Mouse (Mus musculus) thymus, postnatal 10 days (tissue): ENCODE measurements around the gene 2410004P03Rik.
"Not testable (repeated sequence)": the region's sequence is repeated elsewhere in the genome, so short reads cannot be mapped to it uniquely, and the experiment has no call there.

Experiments
- DNase-seq, 2 experiments: peaks; one replicate each; pipeline ENCODE4 v3.0.0; 2021; ENCODE audit warnings: low spot score in 2 of 2

2410004P03Rik gene

DNA sequence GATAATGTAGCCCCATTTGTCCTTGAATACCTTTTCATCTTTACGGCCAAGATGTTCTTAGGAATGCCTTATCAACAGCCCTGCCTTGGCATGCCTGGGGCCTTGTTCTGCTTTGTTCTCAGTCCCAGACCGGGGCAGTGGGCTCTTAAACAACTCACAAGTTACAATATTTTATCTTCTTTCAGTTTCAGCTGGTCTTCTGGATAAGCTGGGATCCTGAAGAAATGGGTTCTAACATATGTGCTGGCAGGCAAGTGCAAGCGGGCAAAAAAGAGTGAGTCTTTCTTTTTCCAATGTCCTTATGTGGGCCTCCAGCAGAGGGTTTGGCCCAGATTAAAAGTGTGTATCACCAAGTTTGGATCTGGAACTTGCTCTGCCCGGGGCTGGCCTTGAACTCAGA lies 9.6 kb upstream of the 2410004P03Rik start:
- not testable (repeated sequence) for DNase-seq

DNA sequence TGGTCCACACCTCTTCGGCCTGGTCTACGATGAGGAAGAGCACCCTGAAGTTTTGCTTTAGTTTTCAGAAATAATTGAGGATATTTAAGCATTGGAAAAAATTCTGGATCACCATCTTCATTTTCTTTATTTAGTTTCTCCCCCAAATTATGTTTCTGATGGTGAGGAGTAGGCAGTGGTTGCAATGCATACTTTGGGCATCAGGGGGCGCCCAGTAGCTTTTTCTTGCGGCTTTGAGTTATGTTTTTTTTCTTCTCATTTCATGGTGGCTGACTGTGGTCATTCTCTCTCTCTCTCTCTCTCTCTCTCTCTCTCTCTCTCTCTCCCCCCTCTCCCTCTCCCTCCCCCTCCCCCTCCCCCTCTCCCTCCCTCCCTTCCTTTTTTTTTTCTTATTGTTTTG lies 6.9 kb upstream of the 2410004P03Rik start:
- peak in 1 of 2 experiments; percentile 68 for DNase-seq

GRCm38 (mm10) chr12:17015711-17016110 lies 4.2 kb upstream of the 2410004P03Rik start:
- no peak for DNase-seq

DNA sequence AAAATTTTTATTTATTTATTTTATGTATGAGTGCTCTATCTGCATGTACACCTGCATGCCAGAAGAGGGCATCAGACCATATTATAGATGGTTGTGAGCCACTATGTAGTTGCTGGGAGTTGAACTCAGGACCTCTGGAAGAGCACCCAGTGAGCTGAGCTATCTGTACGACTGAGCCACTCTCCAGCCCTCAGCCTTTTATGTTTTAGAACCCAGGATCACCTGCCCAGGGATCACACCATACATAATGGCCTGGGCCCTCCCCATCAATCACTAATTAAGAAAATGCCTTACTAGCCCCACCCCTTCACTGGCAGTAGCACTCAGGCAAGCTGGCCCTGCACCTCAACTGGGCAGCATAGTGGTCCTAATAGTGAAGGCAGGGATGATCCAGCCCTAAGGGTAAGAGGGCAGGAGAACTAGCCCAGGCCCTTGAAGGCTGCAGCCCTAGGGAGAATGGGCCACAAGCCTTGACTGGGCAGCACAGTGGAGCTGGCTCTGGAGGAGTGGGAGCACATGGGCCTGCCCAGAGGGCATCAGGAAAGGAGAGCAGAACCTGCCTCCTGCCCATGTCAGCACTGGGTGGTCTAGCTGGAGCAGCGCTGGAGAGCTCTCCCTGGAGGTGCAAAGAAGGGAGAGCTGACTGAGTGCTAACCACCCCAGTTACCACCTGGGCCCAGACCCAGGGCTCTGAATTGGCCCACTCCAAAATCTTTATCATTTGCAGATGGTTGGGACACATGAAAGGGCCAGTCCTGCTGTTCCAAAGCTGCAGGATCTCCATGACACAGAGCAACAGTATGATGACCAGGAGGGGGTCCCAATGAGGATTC lies 756 bp upstream of the 2410004P03Rik start:
- DNase-seq = no peak

GRCm38 (mm10) chr12:17009466-17009865 lies 2.1 kb downstream of the 2410004P03Rik start:
- no peak for DNase-seq

GRCm38 (mm10) chr12:17001211-17001610 lies 10.3 kb downstream of the 2410004P03Rik start:
- no peak for DNase-seq

DNA sequence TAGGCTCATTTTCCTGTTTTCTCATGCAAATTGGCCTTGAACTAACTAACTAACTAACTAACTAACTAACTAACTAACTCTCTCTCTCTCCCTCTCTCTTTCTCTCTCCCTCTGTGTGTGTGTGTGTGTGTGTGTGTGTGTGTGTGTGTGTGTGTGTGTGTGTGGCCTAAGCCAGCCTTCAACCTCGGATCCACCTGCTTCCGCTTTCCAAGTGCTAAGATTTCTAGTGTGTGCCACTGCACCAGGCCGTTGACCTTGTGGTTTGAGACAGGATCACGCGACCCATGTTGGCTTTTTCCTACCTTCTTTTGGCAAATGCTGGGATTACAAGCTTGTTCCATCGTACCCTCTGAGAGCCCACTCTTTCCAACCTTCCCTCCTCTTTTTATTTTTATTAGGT lies 10.9 kb downstream of the 2410004P03Rik start:
- peak in 1 of 2 experiments; percentile 21 for DNase-seq

GRCm38 (mm10) chr12:16999739-17000497 lies 11.6 kb downstream of the 2410004P03Rik start, which contains the start of gene Pqlc3:
TSS of gene Pqlc3 (minus strand) at chr12:17000408.
- peak; percentile 88 to 90 for DNase-seq

- DNase-seq = no peak
Measured at GRCm38 (mm10) chr12:16999146-16999545, 12.4 kb downstream of the 2410004P03Rik start.

- DNase-seq = no peak
Measured at GRCm38 (mm10) chr12:16996886-16997462, 14.6 kb downstream of the 2410004P03Rik start.

- DNase-seq = no peak
Measured at GRCm38 (mm10) chr12:16996281-16996680, 15.2 kb downstream of the 2410004P03Rik start.

DNA sequence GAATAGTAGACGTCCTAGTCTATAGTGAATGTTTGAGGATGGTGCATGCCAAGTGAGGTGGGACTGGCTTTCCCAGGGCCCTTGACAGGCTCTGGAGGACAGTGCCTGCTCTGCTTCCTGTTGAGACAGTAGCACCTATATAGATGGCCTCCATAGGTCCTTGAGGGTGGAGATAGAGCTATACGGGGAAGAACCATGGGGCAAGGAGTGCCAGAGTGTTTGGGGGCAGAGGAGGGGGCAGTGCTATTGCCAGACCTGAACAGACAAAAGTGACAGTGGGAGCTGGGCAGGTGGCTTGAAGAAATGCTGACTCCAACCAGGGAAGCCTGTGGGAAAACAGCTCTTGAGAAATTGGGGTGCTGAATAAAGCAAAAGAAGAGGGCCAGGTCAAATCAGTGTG lies 17.2 kb downstream of the 2410004P03Rik start:
- no peak for DNase-seq

GRCm38 (mm10) chr12:16992355-16992754 lies 19.2 kb downstream of the 2410004P03Rik start:
- no peak for DNase-seq

DNA sequence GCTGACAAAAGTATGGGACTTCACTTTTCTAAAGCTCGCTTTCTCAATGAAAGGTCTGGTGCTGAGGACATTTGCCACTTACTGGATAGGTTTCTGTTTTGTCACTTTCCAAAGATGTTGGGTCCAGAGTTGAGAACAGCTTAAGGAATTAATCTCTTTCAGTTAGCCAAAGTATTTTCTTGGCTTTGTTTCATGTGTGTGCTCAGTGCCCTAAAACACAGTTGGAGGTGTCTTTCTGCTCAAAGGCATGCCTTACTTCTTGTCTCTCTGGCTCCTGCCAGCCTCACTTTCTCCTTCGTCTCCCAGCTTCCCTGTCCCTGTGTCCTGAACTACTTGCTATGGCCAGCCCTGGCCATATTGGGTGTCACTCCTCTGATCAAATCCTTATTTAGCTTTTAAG lies 20.2 kb downstream of the 2410004P03Rik start:
- DNase-seq = no peak

DNA sequence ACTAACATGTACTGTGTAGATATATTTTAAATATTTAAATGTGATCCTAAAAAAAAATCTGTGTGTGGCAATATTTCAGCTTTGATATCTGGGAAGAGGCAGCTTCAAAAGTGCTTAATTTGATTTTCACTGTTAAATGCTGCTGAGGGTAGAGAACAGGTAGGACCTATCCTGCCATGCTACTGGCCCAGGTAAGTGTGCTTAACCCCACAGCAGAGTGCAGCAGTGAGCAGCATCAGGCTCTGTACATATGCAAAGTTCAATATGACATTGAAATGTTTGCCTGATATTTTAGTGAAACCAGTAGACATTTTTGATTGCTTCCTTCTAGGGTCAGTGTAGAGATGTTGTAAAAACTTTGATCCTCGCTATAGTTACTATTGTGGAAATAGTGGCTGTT lies 25.7 kb downstream of the 2410004P03Rik start:
- no peak for DNase-seq

GRCm38 (mm10) chr12:16977120-16977519 lies 34.4 kb downstream of the 2410004P03Rik start:
- DNase-seq = no peak

GRCm38 (mm10) chr12:16966811-16967210 lies 44.7 kb downstream of the 2410004P03Rik start:
- DNase-seq = no peak

GRCm38 (mm10) chr12:16963354-16963753 lies 48.2 kb downstream of the 2410004P03Rik start:
- no peak for DNase-seq

- peak in 1 of 2 experiments; percentile 16 for DNase-seq
Measured at GRCm38 (mm10) chr12:16958851-16959250, 52.7 kb downstream of the 2410004P03Rik start.
